Mouse (Mus musculus): ENCODE measurements around the gene Amn1.

GRCm38 (mm10) chr6:149198572-149198971 lies 10.1 kb upstream of the Amn1 start:
- TF ChIP-seq ZNF384 (IDR thresholded peaks at IDR 0.05; ENCODE audit: low read depth, low read length) (no peak), ZC3H11A (IDR thresholded peaks at IDR 0.05; ENCODE audit: borderline replicate concordance, low read depth, low read length) (no peak), MAFK (IDR thresholded peaks at IDR 0.05; ENCODE audit: insufficient read depth, low read depth, low read length) (no peak)
